Mouse (Mus musculus) C2C12 (cell line): Measurements from ENCODE around the gene Lmna. TPM values are rescaled to one million over a fixed set of nuclear protein-coding genes. Genes with fewer than 3 reads are reported as not detected.

ENCODE experiments used
- H3K27me3 ChIP-seq: one replicate; pipeline ENCODE4 v1.6.1; 2011; ENCODE audit not compliant: control insufficient read depth, insufficient read depth, insufficient read length
- H3K36me3 ChIP-seq: one replicate; pipeline ENCODE4 v1.6.1; 2011; ENCODE audit not compliant: control insufficient read depth, insufficient read depth
- H3K4me3 ChIP-seq: one replicate; pipeline ENCODE4 v1.5.1; 2011; ENCODE audit warnings: mild to moderate bottlenecking, control low read depth; ENCODE audit not compliant: poor library complexity, insufficient read depth, severe bottlenecking
- H3K79me2 ChIP-seq: one replicate; pipeline ENCODE4 v1.6.1; 2011; ENCODE audit not compliant: control insufficient read depth, insufficient read depth
- H3K79me3 ChIP-seq: one replicate; pipeline ENCODE4 v1.6.1; 2011; ENCODE audit warnings: low read depth, control low read depth
- H3ac ChIP-seq: one replicate; pipeline ENCODE3; 2011; ENCODE audit warnings: low read depth; ENCODE audit not compliant: control insufficient read depth, insufficient read length
- CEBPB ChIP-seq: IDR thresholded peaks from one replicate; pipeline ENCODE4 v1.6.1; 2011; ENCODE audit warnings: low read depth, mild to moderate bottlenecking, control low read depth, moderate library complexity
- CTCF ChIP-seq: IDR thresholded peaks from one replicate; pipeline ENCODE4 v1.5.1; 2011; ENCODE audit not compliant: control insufficient read depth, insufficient read depth, insufficient read length
- FOSL1 ChIP-seq: IDR thresholded peaks from one replicate; pipeline ENCODE4 v1.8.0; 2011; ENCODE audit warnings: mild to moderate bottlenecking, low read length; ENCODE audit not compliant: poor library complexity, insufficient read depth, severe bottlenecking
- MAX ChIP-seq: IDR thresholded peaks from one replicate; pipeline ENCODE4 v1.6.1; 2011; ENCODE audit warnings: mild to moderate bottlenecking, control low read depth
- MYOD1 ChIP-seq: IDR thresholded peaks from one replicate; pipeline ENCODE4 v1.6.1; 2011; ENCODE audit warnings: low read depth; ENCODE audit not compliant: control insufficient read depth, insufficient read length
- MYOG ChIP-seq: IDR thresholded peaks from one replicate; pipeline ENCODE4 v1.6.1; 2011; ENCODE audit not compliant: control insufficient read depth, insufficient read length; ENCODE audit errors: extremely low read depth
- USF1 ChIP-seq: IDR thresholded peaks from one replicate; pipeline ENCODE4 v1.6.1; 2011; ENCODE audit warnings: low read depth, mild to moderate bottlenecking, control low read depth, moderate library complexity
- polyA plus RNA-seq: library from polyadenylated mRNA; unstranded; fragments of >200 nt; fragmentation: generic; extraction: Trizol; gene quantifications from one replicate; pipeline ENCODE4 v1.2.1, GENCODE M21; 2012; ENCODE audit warnings: missing spikeins

The Lmna gene
- polyA plus RNA-seq, 1 experiment, result 1,441 TPM

- no peak overlapping the region for H3K4me3 ChIP-seq
- H3K79me2 ChIP-seq, result no peaks in the 10 kb centered on the region
- H3K27me3 ChIP-seq, result no peaks in the 10 kb centered on the region
- no peak overlapping the region for H3ac ChIP-seq
- TF ChIP-seq MYOD1, result peak; percentile 89
- no peak for TF ChIP-seq FOSL1
- no peaks in the 10 kb centered on the region for H3K79me3 ChIP-seq
- no peaks in the 10 kb centered on the region for H3K36me3 ChIP-seq
Measured at GRCm38 (mm10) chr3:88452716-88453115, 57.0 kb downstream of the Lmna start.

GRCm38 (mm10) chr3:88452246-88452645 is 57.5 kb downstream of the Lmna start:
- H3K27me3 ChIP-seq, result no peaks in the 10 kb centered on the region
- TF ChIP-seq CTCF (no peak), MAX (peak; percentile 30)

GRCm38 (mm10) chr3:88450379-88451131 is 59.2 kb downstream of the Lmna start:
- Histone ChIP-seq H3K36me3 (no peaks in the 10 kb centered on the region), H3K27me3 (no peaks in the 10 kb centered on the region), H3K79me2 (no peaks in the 10 kb centered on the region), H3K79me3 (no peaks in the 10 kb centered on the region), H3ac (no peak overlapping the region), H3K4me3 (no peak overlapping the region)
- TF ChIP-seq MYOG (no peak), FOSL1 (no peak), MYOD1 (no peak), CEBPB (no peak), USF1 (no peak), MAX (no peak), CTCF (no peak)

More at GRCm38 (mm10) chr3:88452246-88452645, 57.5 kb downstream of the Lmna start:
- no peaks in the 10 kb centered on the region for H3K79me2 ChIP-seq
- no peaks in the 10 kb centered on the region for H3K79me3 ChIP-seq
- H3K36me3 ChIP-seq, result no peaks in the 10 kb centered on the region
- H3K4me3 ChIP-seq, result no peak overlapping the region
- H3ac ChIP-seq, result no peak overlapping the region

GRCm38 (mm10) chr3:88449395-88450023 is 60.2 kb downstream of the Lmna start:
- Histone ChIP-seq H3K36me3 (no peaks in the 10 kb centered on the region), H3K27me3 (no peaks in the 10 kb centered on the region), H3K4me3 (no peak overlapping the region), H3ac (no peak overlapping the region), H3K79me3 (no peaks in the 10 kb centered on the region), H3K79me2 (no peaks in the 10 kb centered on the region)
- TF ChIP-seq MAX (no peak), FOSL1 (no peak), USF1 (no peak), CTCF (no peak), CEBPB (no peak), MYOD1 (no peak), MYOG (no peak)

- H3K79me3 ChIP-seq, result no peaks in the 10 kb centered on the region
- no peaks in the 10 kb centered on the region for H3K79me2 ChIP-seq
- no peaks in the 10 kb centered on the region for H3K27me3 ChIP-seq
- TF ChIP-seq MYOG (no peak), FOSL1 (no peak), MAX (no peak), CEBPB (no peak), CTCF (no peak), MYOD1 (no peak), USF1 (no peak)
- H3K4me3 ChIP-seq, result no peak overlapping the region
- no peak overlapping the region for H3ac ChIP-seq
- no peaks in the 10 kb centered on the region for H3K36me3 ChIP-seq
Measured at GRCm38 (mm10) chr3:88448443-88448842, 61.3 kb downstream of the Lmna start.

- Histone ChIP-seq H3K79me2 (no peaks in the 10 kb centered on the region), H3K36me3 (no peaks in the 10 kb centered on the region), H3K4me3 (no peak overlapping the region), H3K27me3 (no peaks in the 10 kb centered on the region), H3K79me3 (no peaks in the 10 kb centered on the region), H3ac (no peak overlapping the region)
- TF ChIP-seq MYOD1, result no peak
- no peak for TF ChIP-seq MYOG
- no peak for TF ChIP-seq CEBPB
- TF ChIP-seq USF1, result no peak
- no peak for TF ChIP-seq CTCF
- TF ChIP-seq MAX, result no peak
- TF ChIP-seq FOSL1, result no peak
Measured at GRCm38 (mm10) chr3:88447676-88448183, 62.0 kb downstream of the Lmna start.
